Mouse (Mus musculus): ENCODE measurements around the gene Hdac8. TPM values are rescaled to one million over a fixed set of nuclear protein-coding genes. Genes with fewer than 3 reads are reported as not detected.

The Hdac8 gene
- 1.6 TPM for polyA plus RNA-seq (2015; fragmentation: Illumina TruSeq; extraction: RNeasy Lipid Tissue Mini Kit (QIAGEN cat#74804); ENCODE audit: insufficient read depth, low read depth, low replicate concordance)

GRCm38 (mm10) chrX:102504644-102505481, at the start of gene Hdac8:
TSS of gene Hdac8 (minus strand) at chrX:102505359.

GRCm38 (mm10) chrX:102251937-102252860, 253.0 kb downstream of the Hdac8 start, which contains the start of gene Cited1:
TSS of gene Cited1 (minus strand) at chrX:102252181.

Other genes with a start within 250 kb of the Hdac8 start
- 3.0 TPM for gene Phka1, start 138.9 kb upstream of the Hdac8 start, polyA plus RNA-seq (2015; fragmentation: Illumina TruSeq; extraction: RNeasy Lipid Tissue Mini Kit (QIAGEN cat#74804); ENCODE audit: insufficient read depth, low read depth, low replicate concordance)
- not detected for gene Gm3880, start 181.6 kb upstream of the Hdac8 start, polyA plus RNA-seq (2015; fragmentation: Illumina TruSeq; extraction: RNeasy Lipid Tissue Mini Kit (QIAGEN cat#74804); ENCODE audit: insufficient read depth, low read depth, low replicate concordance)
- not detected for gene Gm9112, start 202.3 kb upstream of the Hdac8 start, polyA plus RNA-seq (2015; fragmentation: Illumina TruSeq; extraction: RNeasy Lipid Tissue Mini Kit (QIAGEN cat#74804); ENCODE audit: insufficient read depth, low read depth, low replicate concordance)
- gene Dmrtc1b, start 202.5 kb upstream of the Hdac8 start, polyA plus RNA-seq (2015; fragmentation: Illumina TruSeq; extraction: RNeasy Lipid Tissue Mini Kit (QIAGEN cat#74804); ENCODE audit: insufficient read depth, low read depth, low replicate concordance), result not detected